Mouse (Mus musculus): ENCODE results near the gene Tmem270. TPM values are rescaled to one million over a fixed set of nuclear protein-coding genes. Genes with fewer than 3 reads are reported as not detected.
A peak's percentile ranks its signal among the peaks of the same experiment; 100 is the strongest.

The Tmem270 gene
- total RNA-seq, 2 experiments from 2014 or later = not detected

DNA sequence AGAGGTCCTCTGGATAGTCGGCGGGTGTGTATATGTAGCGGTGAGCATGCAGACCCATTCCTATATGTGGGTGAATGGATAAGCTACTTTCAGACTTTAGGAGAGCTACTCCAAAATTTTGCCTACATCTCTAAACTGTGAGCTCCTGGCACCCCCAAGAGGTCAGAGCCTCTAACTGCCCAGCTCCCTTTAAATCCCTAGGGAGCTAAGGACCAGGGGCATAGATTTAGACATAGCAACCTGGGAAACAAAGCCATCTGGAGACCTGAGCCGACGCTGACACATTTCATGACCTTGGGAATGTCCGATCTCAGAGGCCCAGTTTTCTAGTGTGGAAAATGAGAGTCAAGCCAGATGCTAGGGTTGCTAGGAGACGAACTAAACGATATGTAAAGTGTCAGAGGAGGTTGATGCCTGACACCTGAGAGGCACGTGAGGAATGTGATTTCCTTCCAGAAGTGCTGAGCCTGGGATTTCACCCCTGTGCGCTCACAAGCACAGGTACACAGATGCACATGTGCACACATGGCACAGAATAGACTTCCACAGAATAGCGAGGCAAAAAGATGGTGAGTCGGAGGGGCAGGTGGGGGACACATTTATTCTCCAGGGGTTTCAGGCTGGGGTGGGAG is 5.4 kb downstream of the Tmem270 start:
- H3K4me3 ChIP-seq = no peak overlapping the region
- intact Hi-C loops (cut with DNase I) = loop anchor here (2.0 to 10.0 kb wide), 2 partner anchors 152 to 406 kb away; no protein-coding TSS in a partner anchor
- H3K27ac ChIP-seq = no peak overlapping the region
- peak; percentile 63 for TF ChIP-seq CTCF (IDR thresholded peaks at IDR 0.05)
- DNase-seq (ENCODE audit: extremely low spot score in 1 of 2, low spot score in 2 of 2) = peak in 1 of 2 experiments; percentile 34

DNA sequence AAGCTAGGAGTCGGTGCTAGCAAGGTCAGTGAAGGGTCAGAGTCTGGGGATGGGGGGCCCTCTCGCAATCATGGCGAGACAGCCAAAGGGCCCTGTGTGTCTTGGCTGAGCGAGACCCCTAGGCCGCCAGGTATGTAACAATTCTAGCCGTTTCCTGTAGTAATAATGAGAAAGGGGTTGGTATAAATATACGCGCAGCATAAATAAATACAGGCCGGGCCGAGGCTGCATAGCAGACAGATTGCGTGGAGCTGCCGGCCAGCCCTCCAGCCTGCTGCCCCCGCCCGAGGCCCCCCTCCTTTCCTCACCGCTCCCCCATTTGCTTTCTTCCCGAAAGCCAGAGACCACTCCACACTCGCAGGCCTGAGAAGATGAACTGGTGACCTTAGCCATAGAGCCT is 8.9 kb downstream of the Tmem270 start:
- no peak for TF ChIP-seq CTCF (IDR thresholded peaks at IDR 0.05)
- H3K4me3 ChIP-seq = no peak overlapping the region
- intact Hi-C loops (cut with DNase I) = loop anchor here (10.0 kb wide), 1 partner anchor 387 kb away; no protein-coding TSS in a partner anchor
- H3K27ac ChIP-seq = no peak overlapping the region
- no peak for DNase-seq (ENCODE audit: extremely low spot score in 1 of 2, low spot score in 2 of 2)

DNA sequence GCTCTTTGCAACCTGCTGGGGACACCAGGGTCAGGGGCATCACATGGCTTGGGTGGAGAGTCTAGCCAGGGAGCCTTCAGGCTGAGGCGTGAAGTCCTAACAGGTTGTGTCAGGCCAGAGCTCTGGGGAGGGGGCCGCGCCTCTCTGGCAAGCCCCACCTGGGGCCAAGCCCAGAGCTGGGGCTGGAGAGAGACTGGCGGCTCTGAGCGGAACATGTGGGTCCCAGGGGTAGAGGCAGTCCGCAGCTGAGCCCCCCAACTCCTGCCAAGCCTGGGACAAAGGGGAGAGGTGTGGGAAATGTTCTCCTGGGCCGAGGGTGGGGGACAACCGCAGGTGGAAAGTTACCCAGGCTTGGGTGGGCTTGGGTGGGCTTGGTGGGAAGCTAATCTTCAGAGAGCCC is 9.6 kb downstream of the Tmem270 start:
- Histone ChIP-seq H3K4me3 (no peak overlapping the region), H3K27ac (no peak overlapping the region)
- TF ChIP-seq CTCF (IDR thresholded peaks at IDR 0.05) = no peak
- intact Hi-C loops (cut with DNase I) = loop anchor here (10.0 kb wide), 1 partner anchor 388 kb away; no protein-coding TSS in a partner anchor
- DNase-seq (ENCODE audit: extremely low spot score in 1 of 2, low spot score in 2 of 2) = no peak

GRCm38 (mm10) chr5:134895291-134895690 is 11.2 kb downstream of the Tmem270 start:
- intact Hi-C loops (cut with DNase I) = loop anchor here (10.0 kb wide), 1 partner anchor 390 kb away; no protein-coding TSS in a partner anchor
- DNase-seq (ENCODE audit: extremely low spot score in 1 of 2, low spot score in 2 of 2) = no peak
- Histone ChIP-seq H3K27ac (no peak overlapping the region), H3K4me3 (no peak overlapping the region)
- no peak for TF ChIP-seq CTCF (IDR thresholded peaks at IDR 0.05)

DNA sequence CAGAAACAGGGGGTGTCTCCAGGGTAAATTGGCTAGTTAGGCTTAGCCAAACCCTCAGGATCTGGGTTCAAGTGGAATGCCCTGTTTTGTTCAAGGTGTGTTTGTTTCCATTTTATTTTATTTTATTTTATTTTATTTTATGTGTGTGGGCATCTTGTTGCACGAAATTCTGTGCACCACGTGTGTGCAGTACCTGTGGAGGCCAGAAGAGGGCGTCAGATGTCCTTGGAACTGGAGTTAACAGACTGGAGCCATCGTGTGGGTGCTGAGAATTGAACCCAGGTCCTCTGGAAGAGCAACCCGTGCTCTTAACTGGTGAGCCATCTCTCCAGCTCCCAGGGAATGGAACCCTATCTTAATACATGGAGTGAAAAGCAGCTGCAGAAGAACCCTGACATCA is 13.8 kb downstream of the Tmem270 start:
- no peak overlapping the region for H3K27ac ChIP-seq
- intact Hi-C loops (cut with DNase I) = loop anchor here (10.0 kb wide), 1 partner anchor 392 kb away; no protein-coding TSS in a partner anchor
- peak; percentile 10 for TF ChIP-seq CTCF (IDR thresholded peaks at IDR 0.05)
- DNase-seq (ENCODE audit: extremely low spot score in 1 of 2, low spot score in 2 of 2) = no peak
- no peak overlapping the region for H3K4me3 ChIP-seq

GRCm38 (mm10) chr5:134891552-134891951 is 15.0 kb downstream of the Tmem270 start:
- Histone ChIP-seq H3K4me3 (no peak overlapping the region), H3K27ac (peak overlapping the region; percentile 53)
- TF ChIP-seq CTCF (IDR thresholded peaks at IDR 0.05) = no peak
- intact Hi-C loops (cut with DNase I) = loop anchor here (10.0 kb wide), 1 partner anchor 393 kb away; no protein-coding TSS in a partner anchor
- no peak for DNase-seq (ENCODE audit: extremely low spot score in 1 of 2, low spot score in 2 of 2)

DNA sequence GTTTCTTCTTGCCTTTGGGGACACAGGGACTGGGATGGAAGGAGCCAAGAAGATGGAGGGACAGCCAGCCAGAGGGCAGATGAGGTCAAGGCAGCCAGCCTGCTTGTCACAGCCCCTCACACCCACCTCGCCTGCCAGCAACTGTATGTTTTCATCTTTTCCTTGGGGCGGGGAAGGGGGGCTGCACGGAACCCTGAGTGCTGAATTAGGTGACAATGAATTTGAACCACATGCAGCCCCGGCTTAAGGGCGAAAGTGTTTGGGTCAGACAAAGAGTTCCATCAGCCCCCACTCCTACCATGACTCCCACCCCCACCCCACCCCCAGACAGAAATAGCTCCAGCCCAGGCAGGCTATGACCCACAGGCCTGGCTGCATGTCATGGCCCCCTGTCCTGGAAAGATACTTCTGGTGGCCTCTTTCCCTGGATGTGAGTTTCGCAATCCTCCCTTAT is 15.9 kb downstream of the Tmem270 start:
- H3K4me3 ChIP-seq = no peak overlapping the region
- intact Hi-C loops (cut with DNase I) = loop anchor here (10.0 kb wide), 1 partner anchor 394 kb away; no protein-coding TSS in a partner anchor
- DNase-seq (ENCODE audit: extremely low spot score in 1 of 2, low spot score in 2 of 2) = no peak
- TF ChIP-seq CTCF (IDR thresholded peaks at IDR 0.05) = no peak
- no peak overlapping the region; the same call in 1 of the 2 replicates for H3K27ac ChIP-seq

GRCm38 (mm10) chr5:134888505-134888904 is 18.0 kb downstream of the Tmem270 start:
- DNase-seq (ENCODE audit: extremely low spot score in 1 of 2, low spot score in 2 of 2) = no peak
- TF ChIP-seq CTCF (IDR thresholded peaks at IDR 0.05) = no peak
- H3K4me3 ChIP-seq = no peak overlapping the region
- intact Hi-C loops (cut with DNase I) = no loop called here
- H3K27ac ChIP-seq = no peak overlapping the region

GRCm38 (mm10) chr5:134887447-134888335 is 18.8 kb downstream of the Tmem270 start:
- no peak overlapping the region for H3K4me3 ChIP-seq
- H3K27ac ChIP-seq = peak overlapping the region; percentile 45
- no peak for DNase-seq (ENCODE audit: extremely low spot score in 1 of 2, low spot score in 2 of 2)
- intact Hi-C loops (cut with DNase I) = no loop called here
- no peak; the same call in 1 of the 2 replicates for TF ChIP-seq CTCF (IDR thresholded peaks at IDR 0.05)

GRCm38 (mm10) chr5:134883077-134883476 is 23.5 kb downstream of the Tmem270 start:
- no peak for DNase-seq (ENCODE audit: extremely low spot score in 1 of 2, low spot score in 2 of 2)
- intact Hi-C loops (cut with DNase I) = no loop called here
- Histone ChIP-seq H3K27ac (no peak overlapping the region; the same call in 1 of the 2 replicates), H3K4me3 (no peak overlapping the region)
- TF ChIP-seq CTCF (IDR thresholded peaks at IDR 0.05) = no peak

DNA sequence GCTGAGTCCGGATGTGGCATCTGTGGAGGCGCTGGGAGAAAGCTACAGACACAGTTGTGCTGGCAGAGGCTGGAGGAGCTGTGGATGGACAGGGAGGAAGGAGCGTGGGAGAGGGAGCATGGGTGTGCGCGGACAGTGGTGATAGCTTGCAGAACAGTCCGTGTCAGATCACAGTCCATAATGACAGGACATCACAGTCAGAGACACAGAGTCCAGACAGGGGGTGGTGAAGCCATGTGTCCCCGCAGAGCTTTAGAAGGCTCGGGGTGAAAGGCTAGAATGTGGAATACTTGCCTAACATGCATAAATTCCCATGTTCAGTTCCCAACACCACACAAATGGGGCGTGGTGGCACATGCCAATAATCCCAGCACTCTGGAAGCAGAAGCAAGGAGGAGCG is 29.7 kb downstream of the Tmem270 start:
- DNase-seq (ENCODE audit: extremely low spot score in 1 of 2, low spot score in 2 of 2) = no peak
- TF ChIP-seq CTCF (IDR thresholded peaks at IDR 0.05) = no peak
- Histone ChIP-seq H3K4me3 (no peak overlapping the region), H3K27ac (no peak overlapping the region)
- intact Hi-C loops (cut with DNase I) = no loop called here

DNA sequence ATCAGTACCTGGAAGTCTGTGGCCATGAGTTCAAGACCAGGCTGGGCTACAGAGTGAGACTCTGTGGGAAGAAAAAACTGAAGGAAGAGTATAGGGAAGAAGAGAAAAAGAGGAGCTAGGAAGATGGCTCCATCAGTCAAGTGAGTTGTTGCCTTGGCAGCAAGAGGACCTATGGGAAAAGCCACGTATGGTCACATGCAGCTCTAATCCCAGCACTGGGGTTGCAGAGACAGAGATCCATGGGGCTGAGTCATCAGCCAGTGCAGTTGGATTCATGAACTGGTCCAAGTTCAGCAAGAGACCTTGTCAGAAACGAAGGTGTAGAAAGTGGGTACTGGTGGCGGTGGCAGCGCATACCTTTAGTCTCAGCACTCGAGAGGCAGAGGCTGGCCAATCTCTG is 31.3 kb downstream of the Tmem270 start:
- intact Hi-C loops (cut with DNase I) = no loop called here
- DNase-seq (ENCODE audit: extremely low spot score in 1 of 2, low spot score in 2 of 2) = no peak
- no peak overlapping the region for H3K4me3 ChIP-seq
- no peak for TF ChIP-seq CTCF (IDR thresholded peaks at IDR 0.05)
- H3K27ac ChIP-seq = no peak overlapping the region
